Mouse (Mus musculus) kidney, postnatal 4 days (tissue): ENCODE data around the gene Foxi2.

Source experiments
- DNase-seq, 2 experiments: peaks; one replicate each; pipeline ENCODE4 v3.0.0; 2021; ENCODE audit warnings: mixed read lengths in 2 of 2

The Foxi2 gene

DNA sequence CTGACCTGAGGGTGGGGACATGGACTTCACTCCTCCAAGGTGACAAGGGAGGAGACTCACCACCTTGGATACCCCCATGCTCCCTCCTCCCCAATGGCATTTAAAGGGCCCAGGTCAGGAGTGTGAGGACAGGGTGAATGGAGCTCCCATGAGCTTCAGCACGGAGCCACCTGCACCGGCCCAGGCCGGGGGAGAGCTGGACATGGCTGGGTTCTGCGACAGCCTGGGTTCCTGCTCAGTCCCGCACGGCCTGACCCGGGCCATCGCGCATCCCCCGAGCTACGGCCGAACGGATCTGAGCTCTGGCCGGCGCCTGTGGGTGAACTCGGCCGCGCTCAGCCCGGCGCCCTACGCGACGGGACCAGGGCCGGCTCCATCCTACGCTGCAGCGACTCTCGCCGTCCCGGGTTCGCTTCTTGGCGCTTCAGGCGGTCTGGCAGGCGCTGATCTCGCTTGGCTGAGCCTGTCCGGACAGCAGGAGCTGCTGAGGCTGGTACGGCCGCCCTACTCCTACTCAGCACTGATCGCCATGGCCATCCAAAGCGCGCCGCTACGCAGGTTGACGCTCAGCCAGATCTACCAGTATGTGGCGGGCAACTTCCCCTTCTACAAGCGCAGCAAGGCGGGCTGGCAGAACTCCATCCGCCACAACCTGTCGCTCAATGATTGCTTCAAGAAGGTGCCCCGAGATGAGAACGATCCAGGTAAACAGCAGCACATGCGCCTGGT lies at the start of gene Foxi2:
TSS of gene Foxi2 (plus strand) at position 72 of the 729 bp plus-strand sequence.
- DNase-seq, result peak; percentile 21 to 24

GRCm38 (mm10) chr7:135364606-135365005 lies 45.5 kb upstream of the Foxi2 start:
- no peak for DNase-seq

DNA sequence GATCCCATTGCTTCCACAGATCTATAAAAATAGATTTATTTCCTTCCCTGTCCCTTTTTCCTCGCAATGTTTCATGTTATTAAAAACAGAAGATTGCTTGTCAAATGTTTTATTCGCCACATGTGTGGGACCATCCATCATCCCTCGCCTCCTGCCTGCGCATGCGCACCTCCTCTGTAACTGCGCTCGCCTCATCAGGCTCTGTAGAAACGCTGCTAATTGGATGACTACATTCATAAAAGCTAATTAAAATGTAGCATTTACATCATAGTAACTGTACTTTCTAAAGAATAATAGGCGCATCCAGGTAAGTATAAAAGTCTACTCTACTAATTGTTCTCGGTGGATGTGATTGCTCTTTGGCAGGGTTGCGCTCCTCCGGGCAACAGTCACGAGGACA lies 34.1 kb upstream of the Foxi2 start:
- DNase-seq, result peak; percentile 39 to 55

DNA sequence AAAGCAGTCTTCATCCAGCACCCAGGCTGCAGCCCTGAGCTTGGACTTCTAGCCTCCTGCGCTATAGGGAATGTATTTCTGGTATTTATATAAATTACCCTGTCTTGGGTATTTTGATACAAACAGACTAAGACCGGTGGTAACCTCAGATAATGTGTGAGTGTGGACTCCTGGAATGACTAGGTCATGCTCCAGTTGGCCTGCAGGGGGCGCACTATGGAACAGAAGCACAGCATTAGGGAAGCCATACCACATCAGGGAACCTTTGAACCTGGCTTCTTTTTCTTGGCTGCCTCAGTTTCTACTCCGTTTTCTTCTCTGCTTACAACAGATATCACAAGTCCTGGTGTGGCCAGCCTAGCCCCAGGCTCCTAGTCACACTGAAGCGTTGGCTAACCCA lies 33.2 kb upstream of the Foxi2 start:
- peak; percentile 27 to 31 for DNase-seq

GRCm38 (mm10) chr7:135378331-135378730 lies 31.8 kb upstream of the Foxi2 start:
- DNase-seq, result no peak

- peak in 1 of 2 experiments; percentile 9 for DNase-seq
Observed at GRCm38 (mm10) chr7:135389039-135389438, 21.1 kb upstream of the Foxi2 start.

- DNase-seq, result no peak
Observed at GRCm38 (mm10) chr7:135392949-135393542, 17.1 kb upstream of the Foxi2 start.

DNA sequence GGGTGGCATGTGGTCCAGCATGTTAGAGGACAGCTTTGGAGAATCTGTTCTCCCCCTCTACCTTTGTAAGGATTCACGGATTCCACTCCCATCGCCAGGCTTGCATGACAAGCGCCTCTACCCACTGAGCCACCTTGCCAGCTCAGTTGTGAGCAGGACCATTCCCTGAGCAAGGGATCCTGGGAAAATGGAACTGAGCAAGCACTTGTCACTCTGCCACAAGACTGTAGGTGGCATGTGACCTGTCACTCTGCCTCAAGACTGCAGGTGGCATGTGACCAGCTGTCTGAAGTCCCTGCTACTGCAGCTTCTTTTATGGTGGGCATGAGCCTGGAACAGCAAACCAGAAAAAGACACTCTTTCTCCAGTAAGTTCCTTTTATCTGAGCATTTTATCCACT lies 15.7 kb upstream of the Foxi2 start:
- no peak for DNase-seq

DNA sequence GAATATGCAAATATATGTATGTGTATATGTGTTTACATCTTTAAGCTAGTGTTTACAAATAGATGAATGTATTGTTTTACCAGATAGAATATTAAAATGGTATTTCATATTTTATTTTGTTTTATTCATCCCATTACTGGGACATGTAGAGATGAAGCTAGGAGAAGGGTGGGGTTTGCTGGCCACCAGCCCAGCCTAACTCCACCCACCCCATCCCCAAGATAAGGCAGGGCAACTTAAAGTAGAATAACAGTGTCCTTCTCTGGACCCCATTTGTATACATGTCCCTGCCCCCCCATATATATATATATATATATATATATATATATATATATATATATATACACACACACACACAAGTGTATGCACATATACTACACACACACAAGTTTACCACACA lies 14.9 kb upstream of the Foxi2 start:
- DNase-seq, result no peak

- DNase-seq, result no peak
Observed at GRCm38 (mm10) chr7:135397096-135397495, 13.0 kb upstream of the Foxi2 start.

DNA sequence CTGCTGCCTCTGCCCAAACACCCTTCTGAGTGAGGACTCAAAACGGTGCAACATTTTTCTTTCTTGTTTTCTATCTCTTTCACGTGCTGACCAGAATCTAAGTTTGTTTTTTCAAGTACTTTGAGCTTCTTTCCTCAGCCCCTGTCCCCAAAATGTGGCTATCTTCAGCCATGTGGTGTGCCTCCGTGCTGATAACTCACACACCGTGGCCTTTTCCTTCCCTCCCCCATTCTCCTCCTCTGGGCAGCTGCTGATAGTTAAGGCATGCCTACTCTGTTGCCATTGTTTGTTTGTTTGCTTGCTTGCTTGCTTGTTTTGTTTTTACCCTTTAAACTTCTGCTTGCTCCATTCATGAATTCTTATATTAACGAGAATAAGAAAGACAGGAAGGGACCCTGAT lies 12.2 kb upstream of the Foxi2 start:
- no peak for DNase-seq

- DNase-seq, result peak; percentile 83 to 85
Observed at GRCm38 (mm10) chr7:135403416-135403815, 6.7 kb upstream of the Foxi2 start.

GRCm38 (mm10) chr7:135406761-135407160 lies 3.3 kb upstream of the Foxi2 start:
- DNase-seq, result no peak

DNA sequence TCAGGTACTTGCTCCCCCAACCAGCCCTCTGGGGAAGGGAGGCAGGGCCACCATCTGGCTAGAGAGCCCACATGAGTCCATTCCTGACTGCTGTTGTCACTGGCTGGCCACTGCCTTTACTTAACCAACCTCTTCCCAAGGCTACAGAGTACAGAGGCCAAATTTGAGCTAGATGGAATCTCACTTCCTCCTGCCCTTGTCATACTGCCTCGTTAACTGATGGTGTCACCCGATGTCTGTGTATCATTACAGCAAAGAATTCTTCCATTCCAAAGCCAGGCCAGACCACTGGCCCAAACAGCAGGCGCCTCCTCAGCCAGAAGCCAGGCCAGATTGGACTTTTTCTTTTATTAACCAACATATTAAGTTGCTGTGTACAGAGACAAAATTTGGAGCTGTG lies 1.6 kb upstream of the Foxi2 start:
- DNase-seq, result no peak

GRCm38 (mm10) chr7:135412357-135412756 lies 2.2 kb downstream of the Foxi2 start:
- DNase-seq, result no peak

GRCm38 (mm10) chr7:135428840-135429239 lies 18.7 kb downstream of the Foxi2 start:
- no peak for DNase-seq

DNA sequence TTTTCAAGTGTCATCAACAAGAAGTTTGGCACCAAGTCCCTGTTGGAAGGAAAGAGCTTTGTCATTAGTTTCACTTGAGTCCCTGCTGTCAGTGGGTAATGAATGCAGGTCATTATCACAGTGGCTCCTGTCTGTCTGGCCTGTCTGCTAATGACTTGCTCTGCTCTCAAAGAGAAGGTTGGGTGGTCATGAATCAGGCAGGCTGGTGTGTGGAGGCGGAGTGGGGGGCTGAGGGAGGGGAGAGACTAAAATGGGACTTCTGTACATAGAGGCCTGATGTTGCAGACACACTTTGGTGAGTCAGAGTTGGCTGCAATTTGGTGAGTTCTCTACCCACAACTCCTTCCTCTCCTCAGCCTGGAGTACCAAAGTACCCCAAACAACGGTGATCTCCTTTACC lies 20.8 kb downstream of the Foxi2 start:
- DNase-seq, result no peak

- no peak for DNase-seq
Observed at GRCm38 (mm10) chr7:135443903-135444302, 33.8 kb downstream of the Foxi2 start.

DNA sequence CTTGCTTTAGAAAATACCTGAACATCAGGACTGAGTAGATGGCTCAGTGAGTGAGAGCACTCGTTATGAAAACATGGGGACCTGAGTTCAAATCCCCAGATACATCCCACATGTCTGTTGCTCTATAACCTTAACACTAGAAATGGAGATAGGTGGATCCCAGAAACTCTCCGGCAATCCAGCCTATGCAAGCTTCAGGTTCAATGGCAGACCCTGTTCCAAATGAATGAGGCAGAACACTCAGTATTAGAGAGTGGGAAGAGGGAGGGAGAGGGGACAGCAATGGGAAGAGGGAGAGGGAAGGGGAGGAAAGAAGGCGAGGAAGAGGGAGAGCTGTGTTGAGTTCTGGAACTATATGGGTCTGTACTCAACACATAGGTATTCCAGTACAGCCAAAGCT lies 41.2 kb downstream of the Foxi2 start:
- no peak for DNase-seq

- no peak for DNase-seq
Observed at GRCm38 (mm10) chr7:135452366-135452765, 42.3 kb downstream of the Foxi2 start.

DNA sequence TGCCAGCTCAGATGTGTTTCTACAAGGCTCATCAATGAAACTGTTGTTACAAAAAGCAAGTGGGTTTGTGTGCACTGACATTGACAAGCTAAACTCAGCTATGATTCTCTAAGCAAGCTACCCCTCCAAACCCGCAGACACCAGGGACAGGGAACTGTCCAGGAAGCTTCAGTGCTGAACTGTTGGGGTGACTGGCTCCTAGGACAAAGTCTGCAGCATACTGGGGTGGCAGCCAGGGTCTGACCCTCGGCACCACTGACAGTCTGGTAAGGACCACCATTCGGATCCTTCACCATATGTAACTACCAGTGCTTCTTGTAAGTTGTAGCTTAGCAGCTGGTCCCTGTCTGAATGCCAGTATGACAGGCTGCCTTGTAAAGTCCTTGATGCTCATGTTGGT lies 43.6 kb downstream of the Foxi2 start:
- peak; percentile 65 to 71 for DNase-seq
